Mouse (Mus musculus) kidney, embryonic 14.5 days (tissue): ENCODE data around the gene Zcchc4. TPM values are rescaled to one million over a fixed set of nuclear protein-coding genes. Genes with fewer than 3 reads are reported as not detected.

Experiments
- ATAC-seq: fragments of 200-750 bp; cut with Nextera tagmentation; 2 replicates; pipeline ENCODE4 v1.8.0; 2017; ENCODE audit warnings: moderate number of reproducible peaks, mild to moderate bottlenecking, moderate TSS enrichment, moderate library complexity; ENCODE audit not compliant: low FRiP score, low TSS enrichment
- H3K27ac ChIP-seq: fragments of 300-500 bp; sonication (generic); 2 replicates; pipeline ENCODE4 v1.5.1; 2014; ENCODE audit warnings: low read depth, mild to moderate bottlenecking, low read length, moderate library complexity, mixed read lengths
- H3K27me3 ChIP-seq: fragments of 300-500 bp; sonication (generic); 2 replicates; pipeline ENCODE4 v1.6.1; 2014; ENCODE audit warnings: mild to moderate bottlenecking, low read length; ENCODE audit not compliant: control insufficient read depth, insufficient read depth
- H3K36me3 ChIP-seq: fragments of 300-500 bp; sonication (generic); 2 replicates; pipeline ENCODE4 v1.6.1; 2014; ENCODE audit warnings: low read length, mixed read lengths; ENCODE audit not compliant: control insufficient read depth, insufficient read depth
- H3K4me1 ChIP-seq: fragments of 300-500 bp; sonication (generic); 2 replicates; pipeline ENCODE4 v1.6.1; 2014; ENCODE audit warnings: low read length, mixed read lengths; ENCODE audit not compliant: control insufficient read depth, insufficient read depth
- H3K4me2 ChIP-seq: fragments of 300-500 bp; sonication (generic); replicated peaks from 2 replicates; pipeline ENCODE4 v1.6.1; 2014; ENCODE audit warnings: low read depth, mild to moderate bottlenecking, low read length
- H3K4me3 ChIP-seq: fragments of 300-500 bp; sonication (generic); 2 replicates; pipeline ENCODE4 v1.5.1; 2014; ENCODE audit warnings: mild to moderate bottlenecking, low read length
- H3K9ac ChIP-seq: fragments of 300-500 bp; sonication (generic); 2 replicates; pipeline ENCODE4 v1.6.1; 2014; ENCODE audit warnings: low read depth, mild to moderate bottlenecking, low read length, moderate library complexity
- H3K9me3 ChIP-seq: fragments of 300-500 bp; sonication (generic); 2 replicates; pipeline ENCODE4 v1.6.1; 2016; ENCODE audit warnings: low read length; ENCODE audit not compliant: control insufficient read depth
- WGBS: fragments of 180-500 bp; shearing (Covaris S2); extraction: QIAGEN DNeasy Blood & Tissue Kit; methylation state at CpG from one replicate; pipeline ENCODE4 v1.1.7; 2014; 5-methylcytosine and 5-hydroxymethylcytosine counted together
- polyA plus RNA-seq: library from polyadenylated mRNA; unstranded; fragments of >200 nt; fragmentation: Nextera tagmentation; extraction: Ambion mirVana; gene quantifications from 2 replicates; pipeline ENCODE4 v1.2.1, GENCODE M21; 2014

The Zcchc4 gene
- polyA plus RNA-seq, result 13.5 and 18.5 TPM in 2 replicates

DNA sequence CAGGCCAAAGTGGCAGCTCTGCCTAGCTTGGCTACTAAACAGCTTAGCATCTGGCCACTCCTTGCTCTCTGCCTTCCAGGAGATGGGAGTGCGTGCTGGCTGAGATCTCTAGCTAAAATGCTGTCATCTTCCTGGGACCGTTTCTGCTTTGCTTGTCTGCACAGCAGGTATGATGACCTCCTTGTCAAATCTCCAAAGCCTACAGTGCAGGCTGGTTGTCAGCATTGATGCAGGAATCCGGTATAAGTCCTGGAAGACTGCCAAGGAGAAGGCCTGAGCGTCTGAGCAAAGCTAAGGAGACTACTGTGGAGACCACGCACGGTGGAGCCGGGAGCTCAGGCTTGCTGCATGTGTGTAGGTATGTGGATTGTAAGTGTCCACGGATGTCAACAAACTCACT, at the start of gene Zcchc4:
Zcchc4 (plus strand) TSS at position 173 of the 400 bp plus-strand sequence.
- 76% methylated on average over 8 of the region's 8 CpGs for WGBS
- no peak within 1 kb of the TSS for H3K9ac ChIP-seq
- H3K4me3 ChIP-seq, result no peak within 1 kb of the TSS
- no peak within 1 kb of the TSS for H3K27ac ChIP-seq
- H3K4me1 ChIP-seq, result no peaks in the 10 kb centered on the region
- H3K9me3 ChIP-seq, result no peaks in the 10 kb centered on the region
- ATAC-seq, result no peak
- no peaks in the 10 kb centered on the region for H3K36me3 ChIP-seq
- H3K27me3 ChIP-seq, result no peaks in the 10 kb centered on the region
- H3K4me2 ChIP-seq, result no peak within 1 kb of the TSS

DNA sequence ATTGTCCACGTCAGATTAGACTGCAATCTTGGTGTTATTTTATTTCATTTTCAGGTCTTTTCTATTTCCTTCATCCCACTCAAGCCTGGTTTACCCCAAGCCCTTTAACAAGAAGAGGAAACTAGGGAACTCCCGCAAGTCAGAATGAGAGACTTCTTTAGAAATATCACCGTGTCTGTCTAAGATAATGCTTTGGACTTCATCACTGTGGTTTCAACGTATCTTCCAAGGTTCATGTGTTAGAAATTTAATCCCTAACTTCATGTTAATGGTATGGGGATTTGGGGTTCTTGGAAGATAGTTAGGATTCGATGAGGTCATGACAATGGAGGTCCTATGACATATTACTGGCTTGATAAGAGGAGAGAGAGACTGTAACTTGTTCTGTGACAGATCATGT, 47.5 kb upstream of the Zcchc4 start:
- WGBS, result 77% methylated on average over 5 of the region's 5 CpGs
- Histone ChIP-seq H3K4me2 (no peak overlapping the region), H3K4me1 (no peaks in the 10 kb centered on the region), H3K27ac (no peak overlapping the region), H3K9me3 (no peaks in the 10 kb centered on the region), H3K4me3 (no peak overlapping the region), H3K9ac (no peak overlapping the region), H3K36me3 (no peaks in the 10 kb centered on the region), H3K27me3 (no peaks in the 10 kb centered on the region)
- no peak for ATAC-seq

DNA sequence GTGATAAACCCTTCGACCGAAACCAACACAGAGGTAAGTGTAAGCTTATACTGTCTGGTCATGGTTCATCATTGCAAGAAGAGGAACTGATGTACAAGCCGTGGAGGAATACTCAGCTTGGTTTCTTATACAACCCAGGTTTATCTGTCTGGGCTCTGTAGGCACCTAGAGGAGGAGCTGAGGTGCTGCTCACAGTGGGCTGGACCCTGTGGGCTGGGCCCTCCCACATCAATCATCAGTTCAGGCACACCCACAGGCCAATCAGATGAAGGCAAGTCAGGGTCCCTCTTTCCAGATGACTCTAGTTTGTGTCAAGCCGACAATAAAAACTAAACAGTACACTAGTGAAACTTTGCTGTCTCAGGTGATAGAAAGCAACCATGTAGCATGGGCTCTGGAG, 42.4 kb upstream of the Zcchc4 start:
- no peaks in the 10 kb centered on the region for H3K4me1 ChIP-seq
- H3K4me2 ChIP-seq, result no peak overlapping the region
- H3K9me3 ChIP-seq, result no peaks in the 10 kb centered on the region
- no peaks in the 10 kb centered on the region for H3K36me3 ChIP-seq
- no peak overlapping the region for H3K9ac ChIP-seq
- H3K27me3 ChIP-seq, result no peaks in the 10 kb centered on the region
- H3K4me3 ChIP-seq, result no peak overlapping the region
- WGBS, result 78% methylated on average over 4 of the region's 4 CpGs
- no peak overlapping the region for H3K27ac ChIP-seq
- ATAC-seq, result no peak

DNA sequence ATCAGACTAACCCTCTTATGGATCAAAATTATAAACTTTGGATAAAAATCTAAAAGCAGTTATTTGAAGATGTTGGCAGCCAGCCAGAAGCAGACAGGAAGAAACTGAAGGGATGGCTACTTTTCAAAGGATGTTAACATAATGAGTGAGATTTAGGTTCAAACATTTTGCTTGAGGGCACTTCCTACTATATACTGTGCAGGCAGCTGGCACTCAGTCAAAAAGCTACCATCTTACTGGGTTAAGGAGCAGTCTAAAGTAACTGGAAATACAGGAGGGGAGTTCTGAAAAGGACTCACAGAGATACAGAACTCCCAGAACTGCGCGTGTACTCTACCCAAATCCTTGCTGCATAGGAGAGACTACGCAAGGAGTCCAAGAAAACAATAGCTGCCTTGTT, 39.2 kb upstream of the Zcchc4 start:
- no peak overlapping the region for H3K9ac ChIP-seq

DNA sequence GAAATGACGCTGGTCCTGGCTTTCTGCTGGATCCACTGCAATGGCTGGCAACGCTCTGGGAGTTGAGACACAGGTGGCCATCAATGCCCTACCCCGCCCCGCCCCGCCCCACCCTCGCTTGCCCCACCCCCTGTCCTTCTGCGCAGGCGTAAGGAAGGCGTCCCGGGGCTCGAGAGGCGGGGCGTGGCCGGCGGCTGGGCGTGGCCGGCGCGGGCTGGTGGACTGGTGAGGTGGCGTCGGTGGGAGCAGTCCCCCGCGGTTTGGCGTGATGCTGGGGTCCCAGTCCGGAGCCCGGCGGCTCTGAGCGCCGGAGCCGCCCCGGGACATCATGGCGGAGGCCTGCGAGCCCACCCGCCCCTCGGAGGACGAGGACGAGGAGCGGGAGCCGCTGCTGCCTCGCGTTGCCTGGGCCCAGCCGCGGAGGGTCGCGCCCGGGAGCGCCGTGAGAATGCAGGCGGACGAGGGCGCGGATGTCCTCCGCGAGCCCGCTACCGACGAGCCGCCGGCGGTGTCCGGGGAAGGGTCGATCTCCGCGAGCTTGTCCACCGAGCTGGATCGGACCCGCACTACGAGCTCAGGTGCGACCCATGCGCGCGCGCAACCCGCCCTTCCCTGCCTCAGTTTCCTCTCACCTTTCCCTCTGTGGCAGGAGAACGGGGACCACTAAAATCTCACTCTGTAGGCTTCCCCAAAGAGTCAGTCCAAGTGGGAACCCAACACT, 33.7 kb upstream of the Zcchc4 start, which contains the start of gene Pi4k2b:
Pi4k2b (plus strand) TSS at position 184 of the 721 bp plus-strand sequence.
- Histone ChIP-seq H3K4me1 (0 out of 2 replicates have a peak, but pooled peaks cover 3% of the 10 kb centered on the region), H3K4me3 (peak within 1 kb of the TSS; percentile 83), H3K4me2 (peak within 1 kb of the TSS; percentile 77), H3K9ac (peak within 1 kb of the TSS; percentile 90), H3K27me3 (no peaks in the 10 kb centered on the region), H3K9me3 (no peaks in the 10 kb centered on the region), H3K36me3 (peaks cover 5% of the 10 kb centered on the region; the same call in 1 of the 2 replicates), H3K27ac (peak within 1 kb of the TSS; percentile 71)
- under 1% methylated on average over 69 of the region's 75 CpGs for WGBS
- ATAC-seq, result peak; percentile 96

More for the DNA sequence above, 39.2 kb upstream of the Zcchc4 start:
- no peaks in the 10 kb centered on the region for H3K4me1 ChIP-seq
- no peaks in the 10 kb centered on the region for H3K36me3 ChIP-seq
- no peaks in the 10 kb centered on the region for H3K9me3 ChIP-seq
- H3K27ac ChIP-seq, result no peak overlapping the region
- H3K4me3 ChIP-seq, result no peak overlapping the region
- 75% methylated on average over 3 of the region's 3 CpGs for WGBS
- no peak overlapping the region for H3K4me2 ChIP-seq
- H3K27me3 ChIP-seq, result no peaks in the 10 kb centered on the region
- ATAC-seq, result no peak; the same call in 1 of the 2 replicates

DNA sequence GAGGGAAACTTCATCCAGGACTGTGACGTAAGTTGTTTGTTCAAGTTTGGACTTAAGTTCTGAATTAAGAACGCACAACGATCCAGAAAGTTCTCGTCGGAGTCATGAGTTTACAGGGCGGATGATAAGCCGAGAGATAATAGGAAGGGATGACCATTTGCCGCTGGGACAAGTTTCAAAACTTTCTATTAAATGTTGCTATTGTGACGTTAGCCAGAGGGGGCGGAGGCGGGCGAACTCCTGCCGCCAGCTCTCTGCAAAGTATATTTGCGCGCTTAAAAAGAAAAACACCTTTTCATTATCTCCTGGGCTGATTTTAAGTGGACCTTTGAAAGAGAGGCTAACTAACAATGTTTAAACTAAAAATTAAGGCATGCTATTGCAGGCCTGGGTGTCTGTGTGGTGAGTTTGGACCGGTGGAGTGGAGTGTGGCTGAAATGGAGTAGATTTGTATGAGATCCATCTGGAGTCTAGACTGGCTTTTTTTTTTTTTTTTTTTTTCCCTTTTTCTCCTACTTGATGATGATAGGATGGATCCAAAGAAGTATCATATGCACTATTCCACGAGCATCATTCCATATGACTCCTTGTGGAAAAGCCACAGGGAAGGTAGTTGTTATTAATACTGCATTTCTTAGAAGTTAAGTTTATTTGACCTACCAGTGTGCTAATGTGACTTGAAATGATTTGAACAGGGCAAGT, 32.9 kb upstream of the Zcchc4 start:
- peak overlapping the region; percentile 83 for H3K4me3 ChIP-seq
- no peaks in the 10 kb centered on the region for H3K27me3 ChIP-seq
- H3K9ac ChIP-seq, result peak overlapping the region; percentile 90
- ATAC-seq, result peak; percentile 43; the same call in 1 of the 2 replicates
- WGBS, result 3% methylated on average over 17 of the region's 17 CpGs
- no peaks in the 10 kb centered on the region for H3K9me3 ChIP-seq
- H3K36me3 ChIP-seq, result peaks cover 5% of the 10 kb centered on the region; the same call in 1 of the 2 replicates
- H3K4me2 ChIP-seq, result peak overlapping the region; percentile 77
- H3K27ac ChIP-seq, result peak overlapping the region; percentile 71
- 0 out of 2 replicates have a peak, but pooled peaks cover 3% of the 10 kb centered on the region for H3K4me1 ChIP-seq

DNA sequence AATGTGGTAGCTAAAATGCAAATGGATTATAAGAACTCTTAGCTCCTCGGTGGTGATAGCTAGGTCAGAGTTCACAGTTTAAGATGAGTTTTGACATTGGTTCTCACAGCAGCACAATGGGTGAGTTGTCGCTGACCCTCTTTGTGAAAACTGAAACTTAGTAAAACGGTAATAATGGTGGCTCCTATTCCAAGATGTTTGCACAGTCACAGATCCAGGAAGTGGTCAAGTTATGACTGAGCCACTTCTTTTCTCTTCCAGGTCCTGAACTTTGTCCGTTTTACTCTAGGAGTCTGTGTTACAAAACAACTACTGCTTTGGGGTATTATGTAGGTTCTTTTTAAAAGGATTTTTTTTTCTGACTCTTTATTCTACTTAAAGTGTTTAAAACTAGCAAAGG, 32.0 kb upstream of the Zcchc4 start:
- Histone ChIP-seq H3K9me3 (no peaks in the 10 kb centered on the region), H3K4me3 (peak overlapping the region; percentile 83), H3K9ac (no peak overlapping the region), H3K4me2 (peak overlapping the region; percentile 77), H3K27me3 (no peaks in the 10 kb centered on the region), H3K36me3 (peaks cover 5% of the 10 kb centered on the region; the same call in 1 of the 2 replicates), H3K4me1 (0 out of 2 replicates have a peak, but pooled peaks cover 3% of the 10 kb centered on the region), H3K27ac (no peak overlapping the region)
- WGBS, result 53% methylated on average over 4 of the region's 4 CpGs
- no peak for ATAC-seq

DNA sequence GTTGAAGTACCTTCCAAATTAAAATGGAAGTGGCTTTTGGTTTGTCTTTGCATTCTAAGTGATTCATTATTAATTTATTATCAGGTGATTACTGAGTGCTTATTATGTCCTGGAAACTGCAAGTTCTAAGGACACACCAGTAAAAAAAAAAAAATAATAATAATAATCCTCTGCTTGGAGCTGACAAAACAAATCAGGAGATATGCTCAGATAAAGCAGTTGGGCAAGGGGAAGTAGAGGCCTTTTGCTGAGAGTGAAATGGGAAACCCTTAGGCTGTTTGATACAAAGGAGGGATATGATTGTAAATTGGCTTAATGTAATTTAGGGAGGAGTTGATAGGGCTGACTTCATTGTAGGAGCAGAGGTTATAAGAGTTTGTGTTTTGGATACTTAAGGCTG, 28.3 kb upstream of the Zcchc4 start:
- H3K4me2 ChIP-seq, result no peak overlapping the region
- no peaks in the 10 kb centered on the region for H3K9me3 ChIP-seq
- no peak overlapping the region for H3K27ac ChIP-seq
- no peak overlapping the region for H3K4me3 ChIP-seq
- 0 out of 2 replicates have a peak, but pooled peaks cover 5% of the 10 kb centered on the region for H3K4me1 ChIP-seq
- ATAC-seq, result no peak
- H3K36me3 ChIP-seq, result peaks cover 5% of the 10 kb centered on the region; the same call in 1 of the 2 replicates
- H3K9ac ChIP-seq, result no peak overlapping the region
- no peaks in the 10 kb centered on the region for H3K27me3 ChIP-seq

DNA sequence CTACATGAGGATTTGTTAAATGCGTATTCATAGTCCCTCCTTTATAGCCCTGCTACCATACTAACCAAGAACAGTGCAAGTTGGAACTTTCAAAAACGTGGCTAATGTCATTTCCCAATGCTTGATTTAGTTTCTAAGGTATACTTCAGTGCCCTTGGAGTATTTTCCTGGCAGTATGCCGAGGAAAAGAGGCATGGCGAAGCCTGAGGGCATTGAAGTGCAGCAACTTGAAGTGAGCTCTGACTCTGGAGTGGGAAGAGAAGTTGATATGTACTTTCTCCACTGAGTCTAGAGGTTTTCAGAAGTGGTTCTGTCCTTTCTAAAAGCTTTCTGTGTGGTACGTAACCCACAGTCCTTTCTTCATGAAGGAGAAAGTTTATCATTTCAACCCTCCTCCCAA, 26.5 kb upstream of the Zcchc4 start:
- H3K36me3 ChIP-seq, result peaks cover 5% of the 10 kb centered on the region; the same call in 1 of the 2 replicates
- 72% methylated on average over 5 of the region's 5 CpGs for WGBS
- no peaks in the 10 kb centered on the region for H3K9me3 ChIP-seq
- no peak overlapping the region for H3K4me2 ChIP-seq
- no peak for ATAC-seq
- no peak overlapping the region for H3K4me3 ChIP-seq
- H3K9ac ChIP-seq, result no peak overlapping the region
- H3K27ac ChIP-seq, result no peak overlapping the region
- H3K27me3 ChIP-seq, result no peaks in the 10 kb centered on the region
- 0 out of 2 replicates have a peak, but pooled peaks cover 3% of the 10 kb centered on the region for H3K4me1 ChIP-seq
